Mouse (Mus musculus) NIH3T3 (cell line): ENCODE results near the gene Atat1.

Source experiments
- DNase-seq: peaks from one replicate; pipeline ENCODE4 v3.0.0-alpha.2; 2012; ENCODE audit warnings: low read depth

The Atat1 gene

GRCm38 (mm10) chr17:35873774-35874519 lies 35.9 kb downstream of the Atat1 start:
- DNase-seq = peak; percentile 95

GRCm38 (mm10) chr17:35870884-35871696 lies 38.8 kb downstream of the Atat1 start:
- DNase-seq = peak; percentile 67

- peak; percentile 90 for DNase-seq
Observed at GRCm38 (mm10) chr17:35870151-35870883, 39.6 kb downstream of the Atat1 start.

DNA sequence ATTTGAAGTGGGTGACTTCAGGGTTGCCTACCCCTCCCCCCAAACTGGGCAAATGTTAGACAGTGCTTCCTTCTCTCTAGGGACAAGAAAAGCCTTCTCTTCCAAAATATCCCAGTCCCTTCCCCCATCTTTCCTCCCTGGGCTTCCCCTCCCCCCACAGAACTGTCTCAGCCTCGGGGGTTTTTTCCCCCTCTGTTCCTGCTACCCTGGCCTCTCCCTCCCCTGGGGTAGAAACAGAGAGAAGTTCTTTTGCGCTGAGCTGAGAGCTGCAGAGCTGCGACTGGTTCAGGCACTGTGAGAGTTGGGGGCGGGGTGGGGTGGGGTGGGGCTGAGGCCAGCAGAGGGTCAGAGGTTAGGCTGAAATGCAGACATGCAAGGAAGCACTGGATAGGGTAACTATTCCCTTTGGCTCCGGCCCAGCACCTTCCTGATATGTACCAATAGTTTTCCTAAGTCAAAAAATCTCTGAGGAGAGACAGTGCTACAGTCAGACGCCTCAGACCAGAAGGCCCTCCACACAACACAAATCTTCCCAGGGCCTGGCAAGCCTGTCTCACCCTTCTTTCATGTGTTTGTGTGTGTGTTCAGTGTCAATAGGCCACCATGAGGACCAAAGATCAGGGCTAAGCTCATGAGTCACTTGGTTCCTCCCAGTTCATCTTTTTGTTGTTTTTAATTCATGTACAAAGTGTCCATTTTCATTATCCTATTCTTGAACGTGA lies 40.4 kb downstream of the Atat1 start:
- DNase-seq = peak; percentile 85

GRCm38 (mm10) chr17:35868961-35869345 lies 40.9 kb downstream of the Atat1 start:
- no peak for DNase-seq

- peak; percentile 69 for DNase-seq
Observed at GRCm38 (mm10) chr17:35868165-35868820, 41.6 kb downstream of the Atat1 start.

DNA sequence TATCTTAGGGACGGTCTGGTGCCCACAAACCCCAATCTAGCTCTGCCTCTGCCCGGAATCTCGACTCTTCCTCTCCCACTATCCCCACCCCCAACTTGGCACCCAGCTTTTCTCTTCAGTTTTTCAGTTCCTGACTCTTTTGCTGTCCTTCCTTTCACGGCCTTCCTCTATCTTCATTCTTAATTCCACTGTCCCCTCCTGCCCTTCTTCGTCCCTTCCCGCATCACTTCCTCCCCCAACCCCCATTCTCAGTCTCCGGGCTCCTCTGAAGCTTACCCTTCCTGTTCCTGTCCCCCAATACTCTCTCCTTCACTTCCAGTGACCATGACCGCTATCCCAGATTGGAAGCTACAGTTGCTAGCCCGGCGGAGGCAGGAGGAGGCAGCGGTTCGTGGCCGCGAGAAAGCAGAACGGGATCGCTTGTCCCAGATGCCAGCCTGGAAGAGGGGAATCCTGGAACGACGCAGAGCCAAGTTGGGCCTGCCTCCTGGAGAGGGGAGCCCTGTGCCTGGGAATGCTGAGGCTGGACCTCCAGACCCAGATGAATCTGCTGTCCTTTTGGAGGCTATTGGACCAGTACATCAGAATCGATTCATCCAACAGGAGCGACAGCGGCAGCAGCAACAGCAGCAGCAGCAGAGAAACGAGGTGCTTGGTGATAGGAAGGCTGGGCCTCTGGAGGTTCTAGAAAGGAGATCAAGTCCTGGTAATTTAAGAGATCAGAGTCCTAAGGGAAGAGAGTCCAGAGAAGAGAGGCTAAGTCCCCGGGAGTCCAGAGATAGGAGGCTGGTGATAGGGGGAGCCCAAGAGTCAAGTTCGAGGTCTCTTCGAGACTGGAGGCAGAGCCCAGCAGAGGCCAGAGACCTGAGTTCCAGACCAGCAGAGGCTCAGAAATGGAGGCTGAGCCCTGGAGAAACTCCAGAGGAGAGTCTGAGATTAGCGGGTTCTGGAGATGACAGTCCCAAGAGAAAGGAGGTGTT lies 42.7 kb downstream of the Atat1 start:
- peak; percentile 80 for DNase-seq

DNA sequence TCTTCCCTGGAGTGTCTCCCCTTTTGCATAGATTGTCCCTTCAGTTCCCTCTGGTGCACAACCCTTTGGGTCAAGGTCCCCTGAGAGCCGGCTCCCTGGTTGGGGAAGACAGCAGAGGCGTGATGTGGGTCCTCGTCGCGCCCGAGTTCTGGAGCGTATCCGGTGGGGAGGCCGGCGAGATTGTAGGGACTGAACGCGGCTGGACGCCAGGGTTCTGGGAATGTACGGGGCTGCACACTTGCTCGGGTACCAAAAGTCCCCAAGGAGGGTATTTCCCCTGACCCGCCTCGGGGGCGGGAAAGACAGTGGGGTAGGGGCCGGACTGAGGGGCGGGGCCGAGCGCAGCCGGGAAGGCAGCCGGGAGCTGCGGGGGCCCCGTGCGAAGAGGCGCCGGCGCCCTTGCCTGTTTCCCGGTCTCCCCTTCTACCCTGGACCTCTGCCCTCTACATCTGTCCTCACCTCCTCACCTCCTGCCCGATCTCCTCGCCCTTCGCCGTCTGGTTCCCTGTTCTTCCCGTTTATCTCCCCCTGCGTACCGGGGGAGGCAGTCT lies 43.5 kb downstream of the Atat1 start:
- peak; percentile 80 for DNase-seq

DNA sequence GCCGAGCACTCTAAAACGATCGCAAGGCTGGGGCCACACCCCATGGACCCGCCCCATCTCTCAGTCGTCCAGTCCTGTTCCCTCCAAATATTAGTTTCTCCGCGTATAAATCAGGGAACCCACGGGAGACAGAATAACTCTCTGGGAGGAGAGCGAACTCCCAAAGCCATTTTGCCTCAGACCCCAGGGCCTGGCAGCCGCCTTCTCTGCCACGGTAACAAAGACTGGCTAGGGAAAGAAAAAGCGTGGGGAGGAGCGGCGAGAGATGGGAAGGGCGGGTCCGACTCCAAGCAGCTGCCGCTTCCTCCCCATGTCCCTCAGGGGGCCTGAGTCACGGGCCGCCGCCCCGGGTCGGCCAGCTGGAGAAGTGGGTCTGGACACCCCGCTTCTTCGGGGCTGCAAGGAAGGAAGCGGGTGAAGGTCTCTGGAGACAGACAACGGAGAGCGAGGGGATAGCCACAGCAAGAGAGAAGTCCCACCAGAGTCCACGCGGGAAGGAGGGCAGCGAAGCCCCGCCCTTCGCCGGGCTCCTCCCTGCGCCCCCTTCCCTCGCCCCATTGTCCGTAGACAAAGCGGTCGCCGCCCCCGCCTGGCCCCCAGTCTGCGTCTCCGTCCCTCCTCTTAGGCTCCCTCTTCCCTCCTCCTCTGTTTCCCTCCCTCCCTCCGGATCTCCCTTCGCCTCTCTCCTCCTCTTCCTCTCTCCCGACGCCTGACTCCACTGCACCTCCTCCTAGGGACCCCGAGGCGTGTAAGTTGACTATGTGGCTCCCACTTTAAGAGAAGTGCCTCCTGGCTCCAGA lies 44.2 kb downstream of the Atat1 start, which contains the start of gene Ppp1r18:
Gene Ppp1r18 (plus strand): TSS at position 113 of the 800 bp plus-strand sequence.
- peak; percentile 88 for DNase-seq

GRCm38 (mm10) chr17:35864832-35865353 lies 45.0 kb downstream of the Atat1 start:
- DNase-seq = peak; percentile 48

DNA sequence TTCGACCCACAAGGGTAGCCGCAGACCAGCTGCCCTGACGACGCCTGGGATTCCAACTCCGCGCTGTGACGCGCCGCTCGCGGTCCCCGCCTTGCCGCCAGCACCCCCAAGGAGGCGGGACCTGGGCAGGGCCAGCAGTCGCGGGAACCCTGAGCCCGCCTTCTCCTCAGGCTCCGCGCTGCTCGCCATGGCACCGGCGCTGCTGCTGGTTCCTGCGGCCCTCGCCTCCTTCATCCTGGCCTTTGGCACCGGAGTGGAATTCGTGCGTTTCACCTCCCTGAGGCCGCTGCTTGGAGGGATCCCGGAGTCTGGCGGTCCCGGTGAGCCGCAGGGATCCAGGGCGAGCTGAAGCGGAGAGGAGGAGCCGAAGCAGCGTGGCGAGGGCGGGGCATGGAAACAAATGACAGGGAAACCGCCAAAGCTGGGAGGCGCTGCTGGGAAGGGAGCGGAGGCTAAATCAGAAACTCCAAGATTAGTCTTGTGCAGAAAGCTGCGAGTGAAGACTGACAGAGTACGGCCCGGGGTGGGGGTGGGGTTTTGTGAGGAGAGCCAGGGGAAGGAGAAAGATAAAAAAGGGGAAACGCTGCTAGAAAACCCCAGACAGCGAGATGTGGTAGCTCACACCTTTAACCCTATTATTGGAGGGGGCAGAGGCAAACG lies 48.5 kb downstream of the Atat1 start, which contains the start of gene Nrm:
Gene Nrm (plus strand): TSS at position 121 of the 660 bp plus-strand sequence.
- DNase-seq = peak; percentile 95

DNA sequence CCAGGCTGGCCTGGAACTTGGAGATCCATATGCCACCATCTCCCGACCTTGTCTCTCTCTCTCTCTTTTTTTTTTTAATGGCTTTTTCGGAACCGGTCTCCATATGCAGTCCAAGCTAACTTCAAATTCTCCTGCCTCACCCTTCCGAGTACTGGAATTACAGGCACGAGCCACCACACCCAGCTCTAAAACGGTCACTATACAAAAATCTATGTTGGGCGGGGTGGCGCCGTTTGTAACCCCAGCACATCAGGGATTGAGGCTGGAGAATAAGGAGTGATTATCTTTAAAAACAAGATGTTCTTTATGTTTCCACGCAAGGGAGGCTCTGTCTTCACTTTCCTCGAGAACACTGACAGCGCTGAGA lies 49.1 kb downstream of the Atat1 start:
- no peak for DNase-seq

- no peak for DNase-seq
Observed at GRCm38 (mm10) chr17:35859835-35860234, 50.0 kb downstream of the Atat1 start.

DNA sequence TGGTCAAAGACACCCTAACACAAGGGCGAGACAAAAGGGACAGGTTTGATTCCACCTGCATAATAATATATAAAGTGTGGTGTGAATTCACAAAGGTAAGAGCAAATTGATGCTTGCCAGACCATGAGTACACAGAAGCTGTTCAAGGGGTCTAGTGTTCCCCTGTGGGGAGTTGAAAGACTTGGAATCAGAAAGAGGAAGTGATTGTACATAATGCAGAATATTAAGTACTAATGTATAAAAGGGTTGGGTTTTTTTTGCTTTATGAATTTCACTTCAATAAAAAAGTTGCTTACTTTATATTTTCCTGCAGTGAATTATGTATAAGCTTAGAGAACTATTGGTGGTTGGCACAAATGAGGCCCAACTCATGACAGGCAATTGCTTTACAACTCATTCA lies 50.5 kb downstream of the Atat1 start:
- DNase-seq = no peak

- no peak for DNase-seq
Observed at GRCm38 (mm10) chr17:35850974-35851373, 58.9 kb downstream of the Atat1 start.

- peak; percentile 43 for DNase-seq
Observed at GRCm38 (mm10) chr17:35848112-35848511, 61.8 kb downstream of the Atat1 start.
